Mouse (Mus musculus) liver, embryonic 14.5 days (tissue): ENCODE data around the gene Rac2.

Experiments
- CTCF ChIP-seq: IDR thresholded peaks from 2 replicates; pipeline ENCODE4 v1.5.1; 2016; ENCODE audit warnings: antibody characterized with exemption, low read depth, control low read depth
- EP300 ChIP-seq: IDR thresholded peaks from 2 replicates; pipeline ENCODE4 v1.6.1; 2016; ENCODE audit warnings: antibody characterized with exemption, low read depth

- TF ChIP-seq CTCF (no peak), EP300 (no peak)
Observed at GRCm38 (mm10) chr15:78576284-78576810, 3.8 kb upstream of the Rac2 start.
